Mouse (Mus musculus): ENCODE measurements around the gene Klhl22.

- TF ChIP-seq CTCF (IDR thresholded peaks at IDR 0.05) (no peak), EP300 (IDR thresholded peaks at IDR 0.05) (no peak)
These were observed 45.1 kb downstream of the Klhl22 start for GRCm38 (mm10) chr16:17804449-17804912.

All from lung, postnatal 0 days (tissue).